Mouse (Mus musculus) induced T-regulatory cell, adult 2 months (primary cell): ENCODE measurements around the gene Shisa7.
"Not testable (repeated sequence)": the region's sequence is repeated elsewhere in the genome, so short reads cannot be mapped to it uniquely, and the experiment has no call there.

Source experiments
- DNase-seq: peaks from one replicate; pipeline ENCODE4 v3.0.0-alpha.2; 2012; ENCODE audit warnings: low read depth

Gene Shisa7

GRCm38 (mm10) chr7:4794631-4795168 is 49.8 kb downstream of the Shisa7 start:
- no peak for DNase-seq

- no peak for DNase-seq
Observed at GRCm38 (mm10) chr7:4793674-4794073, 50.8 kb downstream of the Shisa7 start.

- DNase-seq, result not testable (repeated sequence)
Observed at GRCm38 (mm10) chr7:4793248-4793647, 51.2 kb downstream of the Shisa7 start.

GRCm38 (mm10) chr7:4792278-4793212 is 52.0 kb downstream of the Shisa7 start, which contains the start of gene Rpl28:
Gene Rpl28, plus strand, starts transcription at chr7:4792874.
- DNase-seq, result peak; percentile 99

GRCm38 (mm10) chr7:4789436-4789935 is 55.0 kb downstream of the Shisa7 start, which contains the start of gene Tmem238:
Gene Tmem238, minus strand, starts transcription at chr7:4789656.
- DNase-seq, result peak; percentile 57

GRCm38 (mm10) chr7:4788499-4789435 is 55.7 kb downstream of the Shisa7 start:
- DNase-seq, result peak; percentile 66

GRCm38 (mm10) chr7:4783667-4784268 is 60.7 kb downstream of the Shisa7 start:
- DNase-seq, result no peak

- DNase-seq, result no peak
Observed at GRCm38 (mm10) chr7:4782759-4783158, 61.7 kb downstream of the Shisa7 start, which contains the start of the genes Il11 and Tmem190. Gene Il11, minus strand, starts transcription at chr7:4782859. Gene Tmem190, plus strand, starts transcription at chr7:4782937.

- DNase-seq, result no peak
Observed at GRCm38 (mm10) chr7:4782130-4782529, 62.4 kb downstream of the Shisa7 start.

- DNase-seq, result no peak
Observed at GRCm38 (mm10) chr7:4779921-4780320, 64.6 kb downstream of the Shisa7 start.

GRCm38 (mm10) chr7:4777851-4778637 is 66.5 kb downstream of the Shisa7 start:
- no peak for DNase-seq

- DNase-seq, result peak; percentile 65
Observed at GRCm38 (mm10) chr7:4776861-4777830, 67.3 kb downstream of the Shisa7 start.

- DNase-seq, result peak; percentile 4
Observed at GRCm38 (mm10) chr7:4776131-4776530, 68.4 kb downstream of the Shisa7 start.
